Mouse (Mus musculus): Measurements from ENCODE around the gene Ccdc171.

The Ccdc171 gene

DNA sequence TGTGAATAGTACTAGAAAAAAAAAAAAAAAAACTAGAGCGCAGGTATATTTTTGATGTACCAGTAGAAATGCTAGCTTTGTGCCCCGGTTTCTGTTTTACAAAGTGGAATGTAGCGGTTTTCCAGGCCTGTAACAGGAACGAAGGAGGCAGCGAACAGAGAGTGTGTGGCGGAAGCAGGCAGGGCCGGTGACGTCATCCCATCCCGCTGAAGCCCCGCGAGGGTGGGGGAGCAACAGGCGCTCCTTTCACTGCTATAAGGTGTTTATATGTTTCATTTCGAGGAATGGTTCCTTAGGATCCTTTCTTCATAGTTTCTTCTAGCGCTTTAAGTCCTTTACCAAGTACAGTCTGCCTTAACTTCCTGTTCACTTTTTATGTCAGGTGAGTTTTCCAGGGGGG lies 272.6 kb downstream of the Ccdc171 start:
- DNase-seq (ENCODE audit: low spot score) = no peak

DNA sequence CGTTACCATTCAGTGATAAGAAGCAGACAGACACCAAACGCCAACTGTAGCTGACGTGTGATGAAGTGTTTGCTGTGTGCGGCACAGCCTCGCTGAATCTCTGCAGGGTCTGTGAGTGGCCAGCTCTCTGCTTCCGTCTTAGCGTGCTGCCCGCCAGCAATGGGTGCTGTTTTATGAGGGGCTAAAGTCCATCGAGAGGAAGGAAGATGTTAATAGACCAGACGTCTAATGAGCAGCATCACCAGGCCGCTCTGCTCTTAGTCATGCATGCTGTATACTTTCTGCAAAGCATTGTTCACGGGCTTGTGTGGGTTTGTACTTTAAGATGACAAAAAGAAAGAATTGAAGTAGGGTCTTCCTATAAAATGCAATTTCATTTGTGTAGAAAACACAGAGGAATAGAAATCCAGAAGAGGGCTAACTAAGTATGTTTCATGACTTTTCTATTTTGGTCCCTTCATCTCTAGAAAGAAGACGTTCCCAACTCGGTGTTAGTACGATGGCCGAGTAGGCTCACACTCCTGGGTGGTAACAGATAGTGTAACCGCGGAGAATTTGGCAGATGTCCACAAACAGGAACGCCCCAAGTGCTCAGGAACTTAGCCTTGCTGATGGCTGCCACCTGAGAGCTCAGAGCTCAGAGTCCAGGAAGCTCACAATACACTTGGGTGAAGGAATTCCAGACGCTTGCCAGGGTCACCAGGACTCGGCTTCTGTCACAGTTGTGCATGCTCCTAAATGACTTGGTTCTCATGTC lies 273.5 kb downstream of the Ccdc171 start:
- no peak for DNase-seq (ENCODE audit: low spot score)

DNA sequence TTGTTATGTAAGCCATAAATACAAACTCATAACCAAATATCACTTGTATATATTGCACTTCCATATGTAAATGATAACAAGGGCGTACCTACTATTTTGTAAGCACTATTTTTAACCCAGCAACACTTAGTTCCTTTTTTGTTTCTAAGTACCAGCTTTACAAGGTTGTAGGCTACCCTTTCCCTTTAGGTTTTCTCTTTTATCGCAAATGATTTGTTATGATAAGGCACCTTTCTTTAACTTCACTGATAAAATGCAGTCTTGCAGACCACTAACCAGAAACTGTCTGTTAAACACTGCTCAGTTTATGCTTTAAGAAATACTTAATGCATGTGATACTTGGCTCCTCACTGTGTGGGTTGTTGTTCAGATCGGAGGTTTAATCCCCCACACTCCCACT lies 275.1 kb downstream of the Ccdc171 start:
- no peak for DNase-seq (ENCODE audit: low spot score)

DNA sequence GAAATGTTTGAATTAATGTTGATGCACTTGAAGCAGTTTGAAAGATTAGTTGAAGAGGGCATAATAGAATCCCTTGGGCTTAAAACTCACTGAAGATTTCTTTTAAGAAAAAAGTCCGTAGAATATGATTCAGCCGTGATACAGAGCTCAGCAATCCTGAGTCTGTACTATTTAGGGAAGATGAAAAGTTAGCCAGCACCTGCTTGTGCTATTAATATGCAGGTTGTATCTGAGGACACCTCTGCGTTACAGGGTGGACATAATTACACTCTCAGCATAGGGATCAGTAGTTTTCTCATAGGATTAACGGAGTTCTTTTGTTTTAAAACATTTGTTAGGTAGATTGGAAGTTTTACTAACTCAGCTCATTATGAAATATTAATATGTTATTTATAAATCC lies 291.6 kb downstream of the Ccdc171 start:
- DNase-seq (ENCODE audit: low spot score) = no peak

DNA sequence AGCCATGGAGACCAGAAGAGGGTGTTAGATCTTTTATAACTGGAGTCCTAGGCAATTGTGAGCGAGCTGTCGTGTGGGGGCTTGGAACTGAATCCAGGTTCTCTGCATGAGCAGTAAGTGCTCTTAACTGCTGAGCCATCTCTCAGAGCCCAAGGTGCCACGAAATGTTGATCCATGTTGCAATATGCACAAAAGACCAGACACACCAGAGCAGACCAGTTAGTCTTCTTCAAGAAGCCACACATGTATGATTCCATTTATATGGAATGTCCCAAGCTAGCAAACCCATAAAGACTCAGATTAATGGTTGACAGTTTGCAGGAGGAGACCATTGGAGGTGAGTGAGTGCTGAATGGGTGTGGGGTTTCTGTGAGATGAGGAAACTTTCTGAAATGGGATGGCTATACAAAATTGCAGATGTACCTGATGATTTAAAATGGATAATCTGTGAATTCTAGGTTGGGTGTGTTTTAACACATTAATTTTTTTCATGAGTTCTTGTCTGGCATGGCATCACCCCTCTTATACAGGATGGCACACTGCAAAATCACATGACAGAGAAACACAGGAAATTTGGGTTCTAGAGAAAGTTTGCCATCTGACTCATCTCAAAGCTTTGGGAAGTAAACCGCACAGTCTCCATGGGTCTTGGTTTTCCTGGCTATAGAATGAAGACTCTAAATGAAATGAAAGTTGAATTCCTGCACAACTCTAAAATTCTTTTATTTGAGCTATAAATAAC lies 304.5 kb downstream of the Ccdc171 start:
- DNase-seq (ENCODE audit: low spot score) = no peak

DNA sequence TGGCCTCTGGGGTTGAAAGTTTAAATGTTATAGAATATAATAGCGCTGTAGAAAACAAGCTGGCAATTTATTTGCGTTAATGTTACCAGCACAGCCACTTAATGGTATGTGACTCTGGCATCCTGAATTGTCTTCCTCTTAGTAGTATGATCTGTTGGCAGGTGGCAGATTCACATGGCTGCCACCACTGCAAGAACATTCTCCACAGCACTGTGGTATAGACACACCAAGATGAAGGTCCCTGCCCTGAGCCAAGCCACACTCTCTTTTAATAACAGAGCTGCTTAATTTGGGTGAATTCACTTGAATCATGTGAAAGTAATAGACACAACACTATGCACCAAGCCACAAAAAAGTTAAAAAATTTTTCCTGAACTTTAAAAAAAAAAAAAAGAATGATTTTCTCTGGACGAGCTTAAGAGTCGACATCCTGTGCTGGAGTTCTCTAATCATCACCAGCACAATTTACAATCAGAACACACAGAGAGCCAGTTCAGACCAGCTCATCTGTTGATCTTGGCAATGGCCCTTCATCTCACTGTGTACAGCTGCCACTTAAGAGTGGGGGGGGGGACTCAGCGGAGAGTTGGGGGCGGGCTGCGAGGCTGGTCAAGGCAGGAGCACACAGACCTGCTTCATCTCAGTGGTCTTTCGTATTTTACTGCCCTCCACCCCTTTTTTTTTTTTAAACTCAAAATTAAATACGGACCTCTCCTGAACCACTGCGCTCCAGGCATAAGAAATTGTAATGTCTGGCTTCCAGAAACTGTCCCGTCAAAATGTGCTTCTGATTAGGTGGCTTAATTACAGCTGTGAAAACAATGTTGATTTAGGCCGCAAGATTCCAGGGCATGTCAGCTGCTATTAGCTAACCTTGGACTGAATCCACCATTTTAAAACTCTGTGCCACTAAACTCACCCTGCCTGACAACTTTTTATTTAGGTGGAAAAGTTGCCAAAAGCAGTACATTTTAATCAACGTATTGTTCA lies 305.8 kb downstream of the Ccdc171 start:
- DNase-seq (ENCODE audit: low spot score) = no peak

DNA sequence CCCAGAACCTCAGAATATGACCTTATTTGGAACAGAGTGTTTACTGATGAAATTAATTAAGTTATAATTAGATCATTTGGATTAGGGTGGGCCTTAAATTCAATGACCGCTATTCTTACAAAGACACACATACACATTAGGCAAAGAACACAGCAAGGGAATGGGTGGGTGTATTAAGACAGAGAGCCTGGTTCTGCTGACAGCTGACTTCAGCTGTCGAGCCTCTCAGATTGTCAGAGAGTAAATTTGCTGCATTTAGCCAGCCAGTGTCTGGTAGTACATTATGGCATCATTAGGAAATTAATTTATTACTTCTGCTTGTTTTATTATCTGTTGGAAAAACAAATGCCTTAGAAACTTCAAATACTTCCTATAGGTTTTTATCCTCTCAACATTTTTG lies 313.7 kb downstream of the Ccdc171 start:
- no peak for DNase-seq (ENCODE audit: low spot score)

DNA sequence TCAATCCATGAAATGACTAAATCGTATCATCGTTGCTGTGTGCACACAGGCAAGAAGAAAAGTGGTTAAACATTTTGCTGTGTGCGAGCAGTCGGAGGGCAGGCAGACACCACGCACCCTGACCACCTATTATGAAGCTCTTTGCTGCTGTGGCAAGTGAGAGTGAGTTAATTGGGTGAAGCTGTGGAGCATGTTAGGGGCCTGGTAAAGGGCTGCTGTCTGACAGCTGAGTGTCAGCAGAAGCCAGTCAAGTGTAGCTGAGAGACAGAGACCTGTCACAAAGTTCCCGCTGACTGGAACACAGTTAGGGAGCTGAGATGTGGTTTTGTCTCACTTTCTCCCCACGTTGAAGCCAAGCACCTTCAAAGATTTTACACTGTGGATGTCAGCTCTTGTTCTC lies 321.0 kb downstream of the Ccdc171 start:
- DNase-seq (ENCODE audit: low spot score) = no peak

DNA sequence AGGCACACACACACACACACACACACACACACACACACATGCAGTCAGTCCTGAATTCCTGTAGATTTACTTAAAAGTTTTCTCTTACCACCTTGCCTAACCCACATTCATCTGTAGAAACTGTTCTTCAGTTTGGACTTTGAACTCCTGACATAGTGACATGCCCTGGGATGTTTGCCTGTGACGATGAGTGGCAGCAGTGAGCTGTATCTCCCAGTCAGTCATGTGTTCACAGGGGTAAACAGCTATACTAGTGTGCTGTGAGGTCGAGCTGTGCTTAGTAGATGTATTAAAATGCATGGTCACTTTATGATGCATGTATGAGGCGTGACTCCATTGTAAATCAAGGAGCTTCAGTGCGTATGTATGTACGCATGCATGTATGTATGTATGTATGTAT lies 328.5 kb downstream of the Ccdc171 start:
- no peak for DNase-seq (ENCODE audit: low spot score)

DNA sequence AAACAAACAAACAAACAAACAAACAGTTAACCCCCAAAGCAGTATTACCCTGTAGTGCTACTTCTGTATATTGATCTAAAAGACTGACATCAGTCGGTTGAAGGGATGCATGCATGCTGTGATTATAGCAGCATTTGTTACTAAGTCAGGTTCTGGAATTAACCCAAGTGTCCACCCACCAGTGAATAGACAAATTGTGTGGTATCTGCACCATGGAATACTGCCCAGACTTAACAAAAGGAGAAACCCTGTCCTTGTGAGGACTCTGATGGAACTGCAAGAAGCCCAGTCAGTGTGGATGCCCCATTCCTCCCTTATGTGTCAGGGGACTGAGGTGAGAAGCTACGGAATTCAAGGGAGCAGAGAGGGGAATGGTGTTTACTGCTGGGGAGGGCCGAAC lies 336.4 kb downstream of the Ccdc171 start:
- DNase-seq (ENCODE audit: low spot score) = no peak

DNA sequence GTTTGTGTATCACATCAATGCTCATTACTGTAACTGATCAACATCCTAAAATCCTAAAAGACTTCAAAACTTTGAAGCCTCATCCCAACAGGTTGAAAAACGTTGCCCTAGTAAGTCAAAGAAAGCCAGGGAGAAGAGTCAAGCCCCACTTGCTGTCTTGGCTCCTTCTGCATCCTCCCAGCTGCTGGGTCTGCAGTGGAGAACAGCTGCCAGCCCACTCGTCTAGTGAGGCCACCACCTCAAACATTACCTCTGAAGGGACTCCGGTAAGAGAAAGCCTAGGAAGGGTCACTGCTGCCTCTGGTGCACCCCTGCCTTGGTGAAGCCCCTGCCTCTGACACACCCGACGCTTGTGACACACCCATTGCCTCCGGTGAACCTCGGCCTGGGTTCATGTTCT lies 336.9 kb downstream of the Ccdc171 start:
- no peak for DNase-seq (ENCODE audit: low spot score)

DNA sequence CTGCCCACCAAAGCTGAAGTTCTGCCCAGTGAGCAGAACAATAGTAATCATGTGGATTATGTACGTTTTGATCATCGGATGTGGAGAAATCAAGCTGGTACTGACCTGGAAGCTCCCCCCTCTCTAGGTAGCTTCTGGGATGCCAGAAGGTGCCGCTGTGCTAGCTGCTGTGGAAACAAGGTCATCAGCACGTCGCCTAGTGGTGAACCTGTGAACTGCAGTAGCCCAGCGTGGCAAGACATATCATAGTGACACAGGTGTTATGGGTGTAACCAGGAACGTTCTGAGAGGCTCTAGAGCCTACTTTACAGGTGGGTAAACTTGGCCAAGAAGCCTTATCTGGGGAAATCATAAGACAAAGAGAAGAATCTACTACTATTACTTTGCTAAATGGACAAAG lies 351.3 kb downstream of the Ccdc171 start:
- no peak for DNase-seq (ENCODE audit: low spot score)

DNA sequence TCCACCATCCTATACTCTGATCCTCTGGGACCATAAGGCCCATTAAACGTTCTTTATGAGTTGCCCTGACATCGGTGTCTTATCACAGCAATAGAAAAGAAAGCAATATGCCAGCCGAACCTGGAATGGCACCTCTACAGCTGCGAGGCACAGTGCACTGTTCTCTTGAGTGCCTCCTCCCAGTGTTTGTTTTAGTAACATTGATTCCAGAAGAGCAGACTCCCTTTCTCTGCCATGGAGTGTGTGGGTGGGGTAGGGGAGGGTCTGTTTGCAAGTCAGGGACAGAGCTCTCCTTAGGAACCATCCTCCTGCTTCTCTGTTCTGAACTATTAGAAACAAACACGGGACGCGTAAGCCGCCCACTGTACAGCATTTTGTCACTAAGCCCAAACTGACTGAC lies 352.9 kb downstream of the Ccdc171 start:
- DNase-seq (ENCODE audit: low spot score) = no peak

DNA sequence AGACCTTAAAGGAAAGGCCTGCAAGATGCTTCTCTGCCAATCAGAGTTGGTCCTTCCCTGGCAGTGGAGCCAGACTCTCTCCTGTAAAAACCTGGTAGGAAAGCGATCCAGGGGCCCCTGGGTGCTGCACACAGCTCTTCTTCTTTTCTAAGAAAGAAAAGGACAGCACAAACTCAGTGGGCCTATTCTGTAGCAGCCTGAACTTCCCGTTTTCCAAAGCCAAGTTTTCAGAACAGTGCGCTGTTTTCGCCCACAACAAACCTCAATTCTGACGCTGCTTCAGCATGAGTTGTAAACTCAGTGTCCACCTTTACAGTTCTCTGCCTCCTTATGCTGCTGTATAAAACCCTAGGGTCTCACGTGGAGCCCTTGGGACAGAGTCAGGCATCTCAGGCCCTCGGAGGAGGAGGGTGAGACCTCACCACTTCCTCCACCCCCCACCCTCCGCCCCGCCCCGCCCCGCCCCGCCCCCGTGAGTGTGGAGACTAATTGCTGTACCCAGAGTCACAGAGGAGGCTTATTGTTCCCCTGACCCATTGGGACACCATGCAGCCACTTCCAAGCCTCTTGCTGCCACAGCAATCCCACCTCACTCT lies 363.2 kb downstream of the Ccdc171 start:
- no peak for DNase-seq (ENCODE audit: low spot score)

DNA sequence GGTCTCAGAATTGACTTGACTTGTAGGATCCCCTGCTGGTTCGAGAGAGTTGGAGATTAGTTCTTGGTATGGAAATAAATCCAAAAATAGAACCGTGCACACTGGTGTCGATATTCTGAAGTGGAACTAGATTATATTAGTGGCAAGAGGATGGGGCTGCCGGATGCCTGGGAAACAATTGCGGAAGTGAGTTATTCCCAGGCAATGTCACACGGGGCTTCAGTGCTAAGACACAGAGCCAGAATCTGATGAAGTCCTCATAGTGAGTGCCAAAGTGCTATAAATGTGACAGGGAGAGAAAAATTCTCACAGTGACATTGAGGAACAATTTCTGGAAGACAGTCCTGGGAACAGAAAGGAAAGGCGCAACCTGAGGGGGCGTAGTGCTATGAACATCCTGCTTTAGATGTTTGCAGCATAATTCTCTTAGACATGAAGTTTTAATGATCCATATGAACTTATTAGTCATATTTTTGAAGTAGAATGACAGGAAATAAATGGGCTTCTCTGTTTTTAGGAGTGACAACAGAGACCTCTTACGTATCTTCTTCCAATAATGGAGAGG lies 376.8 kb downstream of the Ccdc171 start:
- DNase-seq (ENCODE audit: low spot score) = no peak
